Mouse (Mus musculus): Measurements from ENCODE around the gene Pdxdc1.

DNA sequence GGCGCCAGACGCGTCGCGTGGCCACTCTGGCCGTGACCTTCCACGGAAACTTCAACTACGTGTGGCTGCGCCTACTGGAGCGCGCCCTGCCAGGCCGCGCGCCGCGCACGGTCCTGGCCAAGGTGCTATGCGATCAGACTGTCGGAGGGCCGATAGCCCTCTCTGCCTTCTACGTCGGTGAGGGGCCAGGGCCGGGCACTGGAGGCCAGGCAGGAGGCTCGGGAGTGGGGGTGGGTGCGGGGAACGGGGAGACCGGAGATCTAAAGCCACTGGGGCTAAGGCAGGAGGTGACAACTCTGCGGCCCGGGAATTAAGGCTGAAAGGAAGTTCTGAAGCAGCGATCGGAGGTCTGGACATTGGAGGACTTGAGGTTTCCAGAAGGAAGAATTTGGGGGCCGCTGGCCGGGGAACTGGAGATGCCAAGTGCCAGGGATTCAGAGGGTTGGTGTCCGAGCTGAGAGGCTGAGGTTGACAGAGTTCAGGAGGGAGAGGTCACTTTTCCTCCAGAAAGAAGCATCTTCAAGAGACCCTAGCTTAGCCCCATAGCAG lies 38.0 kb upstream of the Pdxdc1 start:
- TF ChIP-seq HCFC1 (IDR thresholded peaks at IDR 0.05; ENCODE audit: borderline replicate concordance, insufficient read depth, low read length): no peak
- TF ChIP-seq MAFK (IDR thresholded peaks at IDR 0.05; ENCODE audit: insufficient read depth, low read depth, low read length): no peak
- no peak for TF ChIP-seq CHD2 (IDR thresholded peaks at IDR 0.05; ENCODE audit: low read depth, low read length)
- TF ChIP-seq ZC3H11A (IDR thresholded peaks at IDR 0.05; ENCODE audit: borderline replicate concordance, low read depth, low read length): no peak
- TF ChIP-seq ZNF384 (IDR thresholded peaks at IDR 0.05; ENCODE audit: low read depth, low read length): no peak
